Mouse (Mus musculus): ENCODE measurements at regions not wholly inside any gene's neighbourhood (a gene's known extent, or its start where the extent isn't known, plus 50 kb on each side); places are given as distances from the start of the nearest gene placed in this dataset. TPM values are rescaled to one million over a fixed set of nuclear protein-coding genes. Genes with fewer than 3 reads are reported as not detected.

- no peak overlapping the region for H3K4me3 ChIP-seq
- H3K27ac ChIP-seq (replicated peaks): no peak overlapping the region
- 78% methylated on average over 4 of the region's 4 CpGs for WGBS
- no peaks in the 10 kb centered on the region for H3K27me3 ChIP-seq (ENCODE audit: low read depth, poor library complexity, severe bottlenecking)
- H3K36me3 ChIP-seq: no peaks in the 10 kb centered on the region
- peaks cover 6% of the 10 kb centered on the region for H3K4me1 ChIP-seq
- H3K9me3 ChIP-seq (replicated peaks): no peaks in the 10 kb centered on the region
- DNase-seq (ENCODE audit: low spot score): no peak
Observed at GRCm38 (mm10) chr12:94737263-94737662, 954.8 kb upstream of the Flrt2 start.

DNA sequence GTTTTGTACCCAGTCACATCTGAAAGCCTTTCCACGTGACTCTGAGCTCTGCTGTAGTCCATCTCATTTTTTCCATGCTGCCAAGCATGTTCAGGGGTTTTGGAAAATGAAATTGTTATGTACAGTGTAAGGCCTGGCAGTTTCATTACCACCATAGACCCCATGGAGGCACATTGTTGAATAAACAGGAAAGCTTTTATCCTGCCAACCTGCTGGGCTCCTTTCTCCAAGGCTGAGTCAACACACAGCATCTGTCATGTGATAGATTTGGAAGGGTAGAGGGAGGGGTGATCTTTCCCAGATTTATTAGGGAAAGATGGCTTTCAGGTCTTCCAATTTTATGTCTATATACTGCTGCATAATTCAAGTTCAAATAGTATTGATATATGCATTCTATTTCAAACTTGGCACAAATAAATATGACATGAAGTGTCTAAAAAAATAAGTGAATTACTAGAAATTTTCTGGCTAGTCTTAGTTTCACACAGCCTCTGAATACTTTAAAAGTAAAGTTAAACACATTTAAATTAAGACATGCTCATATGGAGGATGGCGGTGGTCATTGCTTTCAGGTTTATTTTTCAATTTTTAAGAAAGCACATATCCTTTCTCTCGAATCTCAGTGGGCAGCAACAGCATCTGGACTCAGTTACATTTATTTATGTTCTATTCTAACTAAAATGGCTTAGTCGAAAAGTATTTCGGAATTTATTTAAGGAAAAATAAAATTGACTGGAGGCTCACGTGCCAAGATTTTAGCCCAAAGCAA is 942.1 kb upstream of the Flrt2 start:
- no peaks in the 10 kb centered on the region for H3K4me1 ChIP-seq
- H3K4me3 ChIP-seq: no peak overlapping the region
- H3K27me3 ChIP-seq (ENCODE audit: low read depth, poor library complexity, severe bottlenecking): no peaks in the 10 kb centered on the region
- 84% methylated on average over 6 of the region's 6 CpGs for WGBS
- DNase-seq (ENCODE audit: low spot score): no peak
- no peaks in the 10 kb centered on the region for H3K9me3 ChIP-seq (replicated peaks)
- no peak overlapping the region for H3K27ac ChIP-seq (replicated peaks)
- no peaks in the 10 kb centered on the region for H3K36me3 ChIP-seq

DNA sequence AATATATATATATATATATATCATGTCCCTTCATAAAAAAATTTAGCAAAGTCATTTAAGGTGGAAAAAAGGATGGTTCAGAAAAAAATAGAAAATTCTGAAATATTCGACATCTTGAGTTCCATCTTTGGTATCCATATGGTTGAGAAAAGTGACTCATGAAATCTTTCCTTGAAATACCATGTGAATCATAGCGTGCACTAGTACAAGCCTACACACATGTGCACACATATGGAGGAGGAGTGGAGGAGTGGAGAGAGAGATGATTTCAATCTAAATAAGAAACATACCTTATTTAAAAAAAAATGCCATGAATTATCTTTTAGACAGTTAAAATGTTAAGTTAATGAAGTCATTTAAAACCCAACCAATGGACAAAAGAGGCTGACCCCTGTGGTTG is 936.3 kb upstream of the Flrt2 start:
- Histone ChIP-seq H3K4me1 (no peaks in the 10 kb centered on the region), H3K4me3 (no peak overlapping the region), H3K36me3 (no peaks in the 10 kb centered on the region), H3K9me3 (replicated peaks) (no peaks in the 10 kb centered on the region), H3K27ac (replicated peaks) (no peak overlapping the region), H3K27me3 (ENCODE audit: low read depth, poor library complexity, severe bottlenecking) (no peaks in the 10 kb centered on the region)
- no peak for DNase-seq (ENCODE audit: low spot score)
- WGBS: 91% methylated on average over 2 of the region's 2 CpGs

DNA sequence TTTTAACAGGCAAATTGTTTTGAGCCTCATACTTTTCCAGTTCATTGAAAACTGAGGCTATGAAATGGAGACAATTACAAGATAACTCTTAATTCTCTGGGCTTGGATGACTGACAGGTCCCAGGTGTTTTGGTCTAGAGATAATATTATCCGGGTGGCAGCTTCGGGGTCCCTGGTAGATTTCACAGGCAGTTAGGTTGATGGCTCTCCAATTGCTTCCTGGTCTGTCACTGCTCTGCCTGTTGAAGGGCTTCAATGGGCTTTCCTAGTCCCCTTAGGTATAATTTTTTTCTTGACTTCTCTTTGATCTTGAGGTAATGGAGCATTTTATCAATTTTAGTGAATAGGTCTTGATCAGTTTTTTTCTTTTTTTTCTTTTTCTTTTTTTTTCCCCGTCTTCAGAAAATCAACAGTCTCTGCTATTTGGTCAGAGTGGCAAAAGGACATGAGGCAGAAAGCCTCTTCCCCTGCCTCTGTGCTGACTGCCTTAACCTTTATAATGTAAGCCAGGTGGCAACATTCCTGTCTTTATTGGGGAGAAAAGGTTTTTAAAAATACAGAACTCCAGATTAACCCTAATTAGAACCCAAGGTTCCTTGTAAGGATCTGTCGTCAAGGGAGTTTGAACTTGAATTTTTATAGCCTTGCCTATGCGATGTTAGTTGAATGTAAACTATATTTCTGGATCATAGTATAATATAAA is 896.0 kb upstream of the Flrt2 start:
- H3K4me1 ChIP-seq: no peaks in the 10 kb centered on the region

GRCm38 (mm10) chr12:94804692-94805091 is 887.3 kb upstream of the Flrt2 start:
- WGBS: 95% methylated on average over 1 of the region's 1 CpGs
- H3K9me3 ChIP-seq (replicated peaks): no peaks in the 10 kb centered on the region
- no peaks in the 10 kb centered on the region for H3K4me1 ChIP-seq
- H3K4me3 ChIP-seq: no peak overlapping the region
- DNase-seq (ENCODE audit: low spot score): no peak
- no peak overlapping the region for H3K27ac ChIP-seq (replicated peaks)
- no peaks in the 10 kb centered on the region for H3K36me3 ChIP-seq
- H3K27me3 ChIP-seq (ENCODE audit: low read depth, poor library complexity, severe bottlenecking): no peaks in the 10 kb centered on the region

More for the DNA sequence above, 896.0 kb upstream of the Flrt2 start:
- H3K27ac ChIP-seq (replicated peaks): no peak overlapping the region
- no peaks in the 10 kb centered on the region for H3K9me3 ChIP-seq (replicated peaks)
- no peaks in the 10 kb centered on the region for H3K36me3 ChIP-seq
- DNase-seq (ENCODE audit: low spot score): no peak
- WGBS: 78% methylated on average over 5 of the region's 5 CpGs
- H3K4me3 ChIP-seq: no peak overlapping the region
- no peaks in the 10 kb centered on the region for H3K27me3 ChIP-seq (ENCODE audit: low read depth, poor library complexity, severe bottlenecking)

- Histone ChIP-seq H3K27me3 (ENCODE audit: low read depth, poor library complexity, severe bottlenecking) (no peaks in the 10 kb centered on the region), H3K4me1 (no peaks in the 10 kb centered on the region), H3K4me3 (no peak overlapping the region), H3K27ac (replicated peaks) (no peak overlapping the region), H3K36me3 (no peaks in the 10 kb centered on the region), H3K9me3 (replicated peaks) (no peaks in the 10 kb centered on the region)
- WGBS: 94% methylated on average over 2 of the region's 2 CpGs
- DNase-seq (ENCODE audit: low spot score): no peak
Observed at GRCm38 (mm10) chr12:94831400-94831799, 860.6 kb upstream of the Flrt2 start.

GRCm38 (mm10) chr12:94862720-94863119 is 829.3 kb upstream of the Flrt2 start:
- H3K4me3 ChIP-seq: no peak overlapping the region
- no peaks in the 10 kb centered on the region for H3K9me3 ChIP-seq (replicated peaks)
- DNase-seq (ENCODE audit: low spot score): no peak
- no peaks in the 10 kb centered on the region for H3K36me3 ChIP-seq
- H3K27me3 ChIP-seq (ENCODE audit: low read depth, poor library complexity, severe bottlenecking): no peaks in the 10 kb centered on the region
- no peaks in the 10 kb centered on the region for H3K4me1 ChIP-seq
- no peak overlapping the region for H3K27ac ChIP-seq (replicated peaks)

GRCm38 (mm10) chr12:94910816-94911215 is 781.2 kb upstream of the Flrt2 start:
- DNase-seq (ENCODE audit: low spot score): no peak
- 90% methylated on average over 2 of the region's 2 CpGs for WGBS
- H3K4me3 ChIP-seq: no peak overlapping the region
- H3K36me3 ChIP-seq: no peaks in the 10 kb centered on the region
- H3K9me3 ChIP-seq (replicated peaks): no peaks in the 10 kb centered on the region
- no peaks in the 10 kb centered on the region for H3K27me3 ChIP-seq (ENCODE audit: low read depth, poor library complexity, severe bottlenecking)
- no peaks in the 10 kb centered on the region for H3K4me1 ChIP-seq
- no peak overlapping the region for H3K27ac ChIP-seq (replicated peaks)

GRCm38 (mm10) chr12:94943067-94943466 is 749.0 kb upstream of the Flrt2 start:
- Histone ChIP-seq H3K27ac (replicated peaks) (no peak overlapping the region), H3K27me3 (ENCODE audit: low read depth, poor library complexity, severe bottlenecking) (no peaks in the 10 kb centered on the region), H3K36me3 (no peaks in the 10 kb centered on the region), H3K9me3 (replicated peaks) (no peaks in the 10 kb centered on the region), H3K4me3 (no peak overlapping the region), H3K4me1 (no peaks in the 10 kb centered on the region)
- WGBS: 89% methylated on average over 6 of the region's 6 CpGs
- no peak for DNase-seq (ENCODE audit: low spot score)

Small RNA genes in the stretch of these regions (microRNA-seq; reads per million reads assigned to microRNA genes)
- not detected for gene Mir8099-2
